13 mouse cellular contexts compared by ENCODE assay signal in genomic region chr11:33912151-33912571, GRCm38 (mm10). TPM values are rescaled to one million over a fixed set of nuclear protein-coding genes. Genes with fewer than 3 reads are reported as not detected.
A peak's percentile ranks its signal among the peaks of the same experiment; 100 is the strongest.
DNase-seq lines count a peak whose midpoint lies in the region; ATAC-seq lines count a peak whose summit lies in the region.
"Had no signal": no experiment of that assay in that cellular context is flagged by ENCODE, and none has a peak within 500 bp of the region (broad histone marks: within the 10 kb centered on the region; RNA-seq: fewer than 3 reads in every experiment).

No protein-coding gene starts in this region.

- H3K4me2 ChIP-seq in heart, embryonic 15.5 days: no peak overlapping the region
- H3K4me2 ChIP-seq in neural tube, embryonic 13.5 days: no peak overlapping the region
- no peak overlapping the region for H3K4me2 ChIP-seq in neural tube, embryonic 15.5 days
- no peak overlapping the region for H3K4me2 ChIP-seq in limb, embryonic 12.5 days
- H3K4me2 ChIP-seq in liver, embryonic 11.5 days: no peak overlapping the region
- H3K4me2 ChIP-seq: embryonic facial prominence, embryonic 15.5 days had no signal

- H3K27ac ChIP-seq in heart, embryonic 15.5 days: no peak overlapping the region
- H3K27ac ChIP-seq in neural tube, embryonic 13.5 days (replicated peaks): no peak overlapping the region
- H3K27ac ChIP-seq in neural tube, embryonic 15.5 days (replicated peaks): no peak overlapping the region
- peak overlapping the region; percentile 41 for H3K27ac ChIP-seq in limb, embryonic 12.5 days
- no peak overlapping the region for H3K27ac ChIP-seq in liver, embryonic 11.5 days (ENCODE audit: low read depth, low read length)
- H3K27ac ChIP-seq: embryonic facial prominence, embryonic 15.5 days; gastrocnemius, adult 2 months; layer of hippocampus, adult 2 months; liver, embryonic 14.5 days had no signal

- H3K4me1 ChIP-seq in heart, embryonic 15.5 days (replicated peaks): peaks cover 18% of the 10 kb centered on the region; the same call in 1 of the 2 replicates
- H3K4me1 ChIP-seq in neural tube, embryonic 13.5 days (replicated peaks): peaks cover 34% of the 10 kb centered on the region
- peaks cover 21% of the 10 kb centered on the region for H3K4me1 ChIP-seq in neural tube, embryonic 15.5 days
- peaks cover 36% of the 10 kb centered on the region for H3K4me1 ChIP-seq in limb, embryonic 12.5 days (replicated peaks)
- H3K4me1 ChIP-seq in liver, embryonic 11.5 days (replicated peaks; ENCODE audit: control insufficient read depth, insufficient read depth, low read length): 0 out of 2 replicates have a peak, but pooled peaks cover 2% of the 10 kb centered on the region
- H3K4me1 ChIP-seq: embryonic facial prominence, embryonic 15.5 days had no signal

- H3K27me3 ChIP-seq in heart, embryonic 15.5 days: peaks cover 10% of the 10 kb centered on the region; the same call in 1 of the 2 replicates
- no peaks in the 10 kb centered on the region for H3K27me3 ChIP-seq in neural tube, embryonic 13.5 days
- H3K27me3 ChIP-seq in neural tube, embryonic 15.5 days (replicated peaks): no peaks in the 10 kb centered on the region
- peaks cover 3% of the 10 kb centered on the region for H3K27me3 ChIP-seq in limb, embryonic 12.5 days
- no peaks in the 10 kb centered on the region for H3K27me3 ChIP-seq in liver, embryonic 11.5 days (replicated peaks; ENCODE audit: control insufficient read depth, insufficient read depth, low read length)
- H3K27me3 ChIP-seq: embryonic facial prominence, embryonic 15.5 days had no signal

- 14% methylated on average over 2 of the region's 2 CpGs for WGBS in heart, embryonic 15.5 days
- 38% methylated on average over 2 of the region's 2 CpGs for WGBS in neural tube, embryonic 13.5 days
- WGBS in neural tube, embryonic 15.5 days: 38% methylated on average over 2 of the region's 2 CpGs
- WGBS in limb, embryonic 12.5 days: 9% methylated on average over 2 of the region's 2 CpGs
- WGBS in liver, embryonic 11.5 days: 44% methylated on average over 2 of the region's 2 CpGs

- no peak overlapping the region for H3K9ac ChIP-seq in heart, embryonic 15.5 days
- H3K9ac ChIP-seq in neural tube, embryonic 13.5 days: no peak overlapping the region
- no peak overlapping the region for H3K9ac ChIP-seq in neural tube, embryonic 15.5 days (replicated peaks)
- H3K9ac ChIP-seq in limb, embryonic 12.5 days (replicated peaks): no peak overlapping the region
- no peak overlapping the region for H3K9ac ChIP-seq in liver, embryonic 11.5 days (ENCODE audit: low read depth, low read length)
- H3K9ac ChIP-seq: embryonic facial prominence, embryonic 15.5 days; liver, embryonic 14.5 days had no signal

- no peaks in the 10 kb centered on the region for H3K9me3 ChIP-seq in heart, embryonic 15.5 days (replicated peaks)
- 0 out of 2 replicates have a peak, but pooled peaks cover 3% of the 10 kb centered on the region for H3K9me3 ChIP-seq in neural tube, embryonic 13.5 days
- H3K9me3 ChIP-seq in neural tube, embryonic 15.5 days (replicated peaks): no peaks in the 10 kb centered on the region
- H3K9me3 ChIP-seq in limb, embryonic 12.5 days: peaks cover 4% of the 10 kb centered on the region; the same call in 1 of the 2 replicates
- H3K9me3 ChIP-seq in liver, embryonic 11.5 days (ENCODE audit: control insufficient read depth, low read length): no peaks in the 10 kb centered on the region
- H3K9me3 ChIP-seq: embryonic facial prominence, embryonic 15.5 days had no signal

- 0 out of 2 replicates have a peak, but pooled peaks have one; percentile 40 for ATAC-seq in heart, embryonic 15.5 days (replicated peaks; ENCODE audit: insufficient number of reproducible peaks, insufficient read depth, low FRiP score, low read depth)
- peak; percentile 32; the same call in 1 of the 2 replicates for ATAC-seq in neural tube, embryonic 13.5 days (ENCODE audit: low read depth)
- no peak for ATAC-seq in neural tube, embryonic 15.5 days (ENCODE audit: low FRiP score)
- ATAC-seq in limb, embryonic 12.5 days (ENCODE audit: insufficient number of reproducible peaks, insufficient read depth, low FRiP score, low TSS enrichment, low read depth): peak; percentile 79; the same call in 1 of the 2 replicates
- no peak for ATAC-seq in megakaryocyte, adult 5-6 weeks (ENCODE audit: poor library complexity, severe bottlenecking)
- ATAC-seq in liver, embryonic 11.5 days (replicated peaks; ENCODE audit: low FRiP score): no peak
- ATAC-seq: inflammation-experienced regulatory T-cells, adult 6 months had no signal

- H3K4me3 ChIP-seq in heart, embryonic 15.5 days: no peak overlapping the region
- H3K4me3 ChIP-seq in neural tube, embryonic 13.5 days: no peak overlapping the region
- no peak overlapping the region for H3K4me3 ChIP-seq in neural tube, embryonic 15.5 days (replicated peaks)
- no peak overlapping the region for H3K4me3 ChIP-seq in limb, embryonic 12.5 days (replicated peaks)
- H3K4me3 ChIP-seq in liver, embryonic 11.5 days (ENCODE audit: low read depth, low read length): no peak overlapping the region
- H3K4me3 ChIP-seq: embryonic facial prominence, embryonic 15.5 days; gastrocnemius, adult 2 months; layer of hippocampus, adult 2 months had no signal

- no peaks in the 10 kb centered on the region for H3K36me3 ChIP-seq in heart, embryonic 15.5 days
- H3K36me3 ChIP-seq in neural tube, embryonic 13.5 days: no peaks in the 10 kb centered on the region
- no peaks in the 10 kb centered on the region for H3K36me3 ChIP-seq in neural tube, embryonic 15.5 days
- no peaks in the 10 kb centered on the region for H3K36me3 ChIP-seq in limb, embryonic 12.5 days
- H3K36me3 ChIP-seq in liver, embryonic 11.5 days (ENCODE audit: control insufficient read depth, insufficient read depth, low read length): no peaks in the 10 kb centered on the region
- H3K36me3 ChIP-seq: embryonic facial prominence, embryonic 15.5 days had no signal

- no peak for DNase-seq in heart, postnatal 25 days (ENCODE audit: low spot score)
- DNase-seq in layer of hippocampus, adult 18-20 months (ENCODE audit: low spot score in 2 of 2): no peak
- DNase-seq in liver, embryonic 11.5 days (ENCODE audit: low spot score): no peak
- DNase-seq: gastrocnemius, adult 2 months had no signal

- intact Hi-C loops in heart, postnatal 25 days (cut with DNase I): no loop called here

RNA-seq across cellular contexts. Expression of gene Kcnmb1, which starts 50.7 kb away (rescaled TPM):
- polyA plus RNA-seq in heart, embryonic 15.5 days (2015; fragmentation: Nextera tagmentation; extraction: Ambion mirVana): 1.3 and 1.5 TPM in 2 replicates
- total RNA-seq in heart, postnatal 25 days (2021): 1 to 10 TPM in 1 of 2 experiments, under 1 TPM in 1; 0.70 to 1.1 TPM
- polyA plus RNA-seq in neural tube, embryonic 13.5 days (2015; fragmentation: Nextera tagmentation; extraction: Ambion mirVana): 0.45 and 0.85 TPM in 2 replicates
- 0.36 and 0.45 TPM in 2 replicates for polyA plus RNA-seq in neural tube, embryonic 15.5 days (2015; fragmentation: Nextera tagmentation; extraction: Ambion mirVana)
- 0.13 and 0.15 TPM in 2 replicates for polyA plus RNA-seq in limb, embryonic 12.5 days (2016; fragmentation: Nextera tagmentation; extraction: Ambion mirVana)
- total RNA-seq in megakaryocyte, adult 5-6 weeks (2015): not detected in 2 replicates
- total RNA-seq in megakaryocyte, adult 5-6 weeks (2017): not detected in 2 replicates
- under 1 TPM; 0.27 to 0.28 TPM for total RNA-seq in layer of hippocampus, adult 18-20 months (2021)
- 0.14 and 0.25 TPM in 2 replicates for polyA plus RNA-seq in liver, embryonic 11.5 days (2014; fragmentation: Nextera tagmentation; extraction: Ambion mirVana)

Comparison
In these comparisons a context has a peak if more than half of its experiments do, and no peak if none do; other contexts are left out.
1. ATAC-seq: peak in heart, embryonic 15.5 days (single experiment), neural tube, embryonic 13.5 days (single experiment) and limb, embryonic 12.5 days (single experiment); none in neural tube, embryonic 15.5 days (single experiment), megakaryocyte, adult 5-6 weeks (single experiment) and liver, embryonic 11.5 days (single experiment).